Mouse (Mus musculus): ENCODE measurements around the gene Mier1. TPM values are rescaled to one million over a fixed set of nuclear protein-coding genes. Genes with fewer than 3 reads are reported as not detected.

Mier1 gene
- polyA plus RNA-seq, 1 experiment from 2014 or later = 53.1 TPM

GRCm38 (mm10) chr4:103171256-103171655, 57.1 kb downstream of the Mier1 start:
- H3K4me1 ChIP-seq = no peaks in the 10 kb centered on the region
- no peak for ATAC-seq (ENCODE audit: low FRiP score, low read depth)

GRCm38 (mm10) chr4:103173507-103173906, 59.3 kb downstream of the Mier1 start:
- no peak overlapping the region for H3K27ac ChIP-seq
- H3K9ac ChIP-seq = no peak overlapping the region
- no peaks in the 10 kb centered on the region for H3K9me3 ChIP-seq
- ATAC-seq (ENCODE audit: low FRiP score, low read depth) = no peak
- H3K4me1 ChIP-seq = 0 out of 2 replicates have a peak, but pooled peaks cover 4% of the 10 kb centered on the region
- H3K36me3 ChIP-seq = peaks cover 76% of the 10 kb centered on the region
- no peak overlapping the region for H3K4me3 ChIP-seq
- H3K27me3 ChIP-seq = no peaks in the 10 kb centered on the region
- no peak overlapping the region for H3K4me2 ChIP-seq (replicated peaks)
- WGBS = 70% methylated on average over 6 of the region's 6 CpGs

More at GRCm38 (mm10) chr4:103171256-103171655, 57.1 kb downstream of the Mier1 start:
- peaks cover 57% of the 10 kb centered on the region for H3K36me3 ChIP-seq
- H3K27me3 ChIP-seq = no peaks in the 10 kb centered on the region
- H3K9ac ChIP-seq = no peak overlapping the region
- no peak overlapping the region for H3K4me2 ChIP-seq (replicated peaks)
- no peaks in the 10 kb centered on the region for H3K9me3 ChIP-seq
- H3K4me3 ChIP-seq = no peak overlapping the region
- 92% methylated on average over 3 of the region's 3 CpGs for WGBS
- H3K27ac ChIP-seq = no peak overlapping the region

- H3K36me3 ChIP-seq = peaks cover 80% of the 10 kb centered on the region
- 89% methylated on average over 7 of the region's 7 CpGs for WGBS
- H3K9me3 ChIP-seq = no peaks in the 10 kb centered on the region
- no peak overlapping the region for H3K4me3 ChIP-seq
- ATAC-seq (ENCODE audit: low FRiP score, low read depth) = no peak
- H3K4me1 ChIP-seq = peaks cover 9% of the 10 kb centered on the region
- no peak overlapping the region for H3K4me2 ChIP-seq (replicated peaks)
- no peak overlapping the region for H3K9ac ChIP-seq
- H3K27me3 ChIP-seq = no peaks in the 10 kb centered on the region
- H3K27ac ChIP-seq = no peak overlapping the region
These were observed 59.8 kb downstream of the Mier1 start for GRCm38 (mm10) chr4:103174001-103174400.

GRCm38 (mm10) chr4:103177681-103178080, 63.5 kb downstream of the Mier1 start:
- Histone ChIP-seq H3K27me3 (no peaks in the 10 kb centered on the region), H3K4me2 (replicated peaks) (no peak overlapping the region), H3K27ac (no peak overlapping the region), H3K36me3 (peaks cover 76% of the 10 kb centered on the region), H3K4me1 (peaks cover 12% of the 10 kb centered on the region), H3K9ac (no peak overlapping the region), H3K4me3 (no peak overlapping the region), H3K9me3 (no peaks in the 10 kb centered on the region)
- no peak for ATAC-seq (ENCODE audit: low FRiP score, low read depth)
- WGBS = 97% methylated on average over 1 of the region's 1 CpGs

- Histone ChIP-seq H3K4me3 (no peak overlapping the region), H3K9me3 (no peaks in the 10 kb centered on the region), H3K27ac (peak overlapping the region; percentile 58; the same call in 1 of the 2 replicates), H3K4me2 (replicated peaks) (no peak overlapping the region), H3K36me3 (peaks cover 79% of the 10 kb centered on the region), H3K27me3 (no peaks in the 10 kb centered on the region), H3K4me1 (peaks cover 12% of the 10 kb centered on the region), H3K9ac (no peak overlapping the region)
- 69% methylated on average over 7 of the region's 7 CpGs for WGBS
- ATAC-seq (ENCODE audit: low FRiP score, low read depth) = no peak
These were observed 64.6 kb downstream of the Mier1 start for GRCm38 (mm10) chr4:103178635-103179318.

- Histone ChIP-seq H3K36me3 (peaks cover 79% of the 10 kb centered on the region), H3K4me2 (replicated peaks) (no peak overlapping the region)
- ATAC-seq (ENCODE audit: low FRiP score, low read depth) = no peak
These were observed 65.4 kb downstream of the Mier1 start for GRCm38 (mm10) chr4:103179581-103179980.

GRCm38 (mm10) chr4:103180300-103180888, 66.2 kb downstream of the Mier1 start:
- WGBS = 75% methylated on average over 8 of the region's 8 CpGs

More at GRCm38 (mm10) chr4:103179581-103179980, 65.4 kb downstream of the Mier1 start:
- Histone ChIP-seq H3K27ac (no peak overlapping the region), H3K4me3 (no peak overlapping the region), H3K4me1 (peaks cover 12% of the 10 kb centered on the region), H3K9me3 (no peaks in the 10 kb centered on the region), H3K9ac (no peak overlapping the region), H3K27me3 (no peaks in the 10 kb centered on the region)
- WGBS = 55% methylated on average over 3 of the region's 3 CpGs

GRCm38 (mm10) chr4:103188786-103189640, 74.8 kb downstream of the Mier1 start:
- Histone ChIP-seq H3K9me3 (no peaks in the 10 kb centered on the region), H3K27ac (no peak overlapping the region), H3K27me3 (no peaks in the 10 kb centered on the region), H3K4me3 (no peak overlapping the region), H3K4me2 (replicated peaks) (no peak overlapping the region), H3K9ac (no peak overlapping the region), H3K4me1 (no peaks in the 10 kb centered on the region), H3K36me3 (peaks cover 87% of the 10 kb centered on the region)
- ATAC-seq (ENCODE audit: low FRiP score, low read depth) = no peak
- 83% methylated on average over 8 of the region's 8 CpGs for WGBS

More at GRCm38 (mm10) chr4:103180300-103180888, 66.2 kb downstream of the Mier1 start:
- no peak overlapping the region for H3K4me2 ChIP-seq (replicated peaks)
- no peaks in the 10 kb centered on the region for H3K27me3 ChIP-seq
- no peak for ATAC-seq (ENCODE audit: low FRiP score, low read depth)
- H3K9ac ChIP-seq = no peak overlapping the region
- peaks cover 77% of the 10 kb centered on the region for H3K36me3 ChIP-seq
- no peak overlapping the region for H3K4me3 ChIP-seq
- H3K27ac ChIP-seq = no peak overlapping the region
- peaks cover 12% of the 10 kb centered on the region for H3K4me1 ChIP-seq
- H3K9me3 ChIP-seq = no peaks in the 10 kb centered on the region

- WGBS = 86% methylated on average over 2 of the region's 2 CpGs
- Histone ChIP-seq H3K4me3 (no peak overlapping the region), H3K27ac (no peak overlapping the region), H3K36me3 (peaks cover 86% of the 10 kb centered on the region), H3K9ac (no peak overlapping the region), H3K4me2 (replicated peaks) (no peak overlapping the region), H3K9me3 (no peaks in the 10 kb centered on the region), H3K4me1 (no peaks in the 10 kb centered on the region), H3K27me3 (no peaks in the 10 kb centered on the region)
- ATAC-seq (ENCODE audit: low FRiP score, low read depth) = no peak
These were observed 78.2 kb downstream of the Mier1 start for GRCm38 (mm10) chr4:103192421-103192820.

GRCm38 (mm10) chr4:103197401-103197800, 83.2 kb downstream of the Mier1 start:
- Histone ChIP-seq H3K9me3 (no peaks in the 10 kb centered on the region), H3K4me1 (no peaks in the 10 kb centered on the region), H3K4me3 (no peak overlapping the region), H3K9ac (no peak overlapping the region), H3K27me3 (no peaks in the 10 kb centered on the region), H3K27ac (no peak overlapping the region), H3K4me2 (replicated peaks) (no peak overlapping the region), H3K36me3 (peaks cover 74% of the 10 kb centered on the region)
- ATAC-seq (ENCODE audit: low FRiP score, low read depth) = no peak
- 86% methylated on average over 8 of the region's 8 CpGs for WGBS

GRCm38 (mm10) chr4:103199086-103199485, 84.9 kb downstream of the Mier1 start:
- Histone ChIP-seq H3K4me2 (replicated peaks) (no peak overlapping the region), H3K27ac (no peak overlapping the region), H3K4me1 (no peaks in the 10 kb centered on the region), H3K27me3 (no peaks in the 10 kb centered on the region), H3K36me3 (peaks cover 66% of the 10 kb centered on the region), H3K9ac (no peak overlapping the region), H3K4me3 (no peak overlapping the region), H3K9me3 (no peaks in the 10 kb centered on the region)
- 52% methylated on average over 4 of the region's 4 CpGs for WGBS
- no peak for ATAC-seq (ENCODE audit: low FRiP score, low read depth)

GRCm38 (mm10) chr4:103200046-103200445, 85.9 kb downstream of the Mier1 start:
- no peak overlapping the region for H3K9ac ChIP-seq
- no peak overlapping the region for H3K4me2 ChIP-seq (replicated peaks)
- H3K9me3 ChIP-seq = no peaks in the 10 kb centered on the region
- no peaks in the 10 kb centered on the region for H3K4me1 ChIP-seq
- WGBS = 91% methylated on average over 1 of the region's 1 CpGs
- no peak overlapping the region for H3K4me3 ChIP-seq
- peaks cover 70% of the 10 kb centered on the region for H3K36me3 ChIP-seq
- no peaks in the 10 kb centered on the region for H3K27me3 ChIP-seq
- H3K27ac ChIP-seq = no peak overlapping the region
- ATAC-seq (ENCODE audit: low FRiP score, low read depth) = no peak

Data from limb, embryonic 13.5 days (tissue).